Mouse (Mus musculus): Measurements from ENCODE around the gene Sla2. TPM values are rescaled to one million over a fixed set of nuclear protein-coding genes. Genes with fewer than 3 reads are reported as not detected.
"Not testable (repeated sequence)": the region's sequence is repeated elsewhere in the genome, so short reads cannot be mapped to it uniquely, and the experiment has no call there.

Gene Sla2
- polyA plus RNA-seq, 1 experiment from 2014 or later, result 0.40 TPM

DNA sequence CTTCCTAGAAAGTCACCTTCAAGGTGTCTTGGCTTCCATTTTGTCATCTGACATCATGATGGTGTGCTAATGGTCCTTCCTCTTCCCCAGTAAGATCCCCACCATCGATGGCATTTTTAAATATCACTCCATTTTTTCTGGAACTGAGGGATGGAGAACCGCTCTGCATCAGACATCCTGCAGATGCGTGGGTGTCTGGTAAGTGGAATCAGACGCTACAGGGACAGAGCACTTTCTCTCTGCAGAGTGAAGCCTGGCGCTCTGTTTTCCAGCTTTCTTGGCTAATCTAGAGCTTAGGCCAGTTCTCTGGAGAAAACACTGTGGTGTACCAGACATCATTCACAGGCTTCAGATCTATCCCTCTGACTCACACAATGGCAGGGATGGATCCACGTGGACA lies 40.7 kb upstream of the Sla2 start:
- TF ChIP-seq CTCF (IDR thresholded peaks at IDR 0.05; ENCODE audit: low read depth), result no peak
- H3K27me3 ChIP-seq (replicated peaks; ENCODE audit: control insufficient read depth, insufficient read depth, low read length), result no peaks in the 10 kb centered on the region
- ATAC-seq, result no peak
- no peaks in the 10 kb centered on the region for H3K4me1 ChIP-seq (replicated peaks; ENCODE audit: control insufficient read depth, insufficient read depth, low read length)
- peaks cover 24% of the 10 kb centered on the region for H3K36me3 ChIP-seq (ENCODE audit: control insufficient read depth, insufficient read depth)
- H3K4me3 ChIP-seq (ENCODE audit: low read depth, low read length), result no peak overlapping the region
- no peak overlapping the region for H3K9ac ChIP-seq (ENCODE audit: low read depth, low read length)
- no peaks in the 10 kb centered on the region for H3K9me3 ChIP-seq (ENCODE audit: control insufficient read depth)
- 86% methylated on average over 6 of the region's 6 CpGs for WGBS
- H3K27ac ChIP-seq (ENCODE audit: low read depth, low read length), result no peak overlapping the region
- no peak overlapping the region for H3K4me2 ChIP-seq (replicated peaks; ENCODE audit: low read depth)

DNA sequence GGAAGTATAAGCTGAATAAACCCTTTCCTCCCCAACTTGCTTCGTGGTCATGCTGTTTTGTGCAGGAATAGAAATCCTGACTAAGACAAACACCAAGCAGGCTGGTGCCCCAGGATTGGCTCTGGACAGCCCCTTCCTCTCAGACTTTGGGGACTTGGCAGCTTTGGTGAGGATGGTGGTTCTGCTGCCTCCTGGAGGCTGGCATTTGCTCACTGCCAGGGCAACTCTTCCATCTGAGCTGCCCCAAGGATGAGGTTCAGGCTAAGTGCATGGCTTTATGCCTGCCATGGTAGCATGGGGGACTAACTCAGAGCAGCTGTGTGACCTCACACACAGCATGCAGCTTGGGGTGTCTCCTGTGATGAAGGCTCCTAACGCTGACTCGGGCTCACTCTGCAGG lies 38.6 kb upstream of the Sla2 start:
- peaks cover 17% of the 10 kb centered on the region; the same call in 1 of the 2 replicates for H3K36me3 ChIP-seq (ENCODE audit: control insufficient read depth, insufficient read depth)
- not testable (repeated sequence) for ATAC-seq; H3K9me3 ChIP-seq (ENCODE audit: control insufficient read depth); H3K4me2 ChIP-seq (replicated peaks; ENCODE audit: low read depth); H3K27ac ChIP-seq (ENCODE audit: low read depth, low read length); H3K4me1 ChIP-seq (replicated peaks; ENCODE audit: control insufficient read depth, insufficient read depth, low read length); H3K4me3 ChIP-seq (ENCODE audit: low read depth, low read length); H3K27me3 ChIP-seq (replicated peaks; ENCODE audit: control insufficient read depth, insufficient read depth, low read length); H3K9ac ChIP-seq (ENCODE audit: low read depth, low read length)
- 88% methylated on average over 3 of the region's 3 CpGs for WGBS

DNA sequence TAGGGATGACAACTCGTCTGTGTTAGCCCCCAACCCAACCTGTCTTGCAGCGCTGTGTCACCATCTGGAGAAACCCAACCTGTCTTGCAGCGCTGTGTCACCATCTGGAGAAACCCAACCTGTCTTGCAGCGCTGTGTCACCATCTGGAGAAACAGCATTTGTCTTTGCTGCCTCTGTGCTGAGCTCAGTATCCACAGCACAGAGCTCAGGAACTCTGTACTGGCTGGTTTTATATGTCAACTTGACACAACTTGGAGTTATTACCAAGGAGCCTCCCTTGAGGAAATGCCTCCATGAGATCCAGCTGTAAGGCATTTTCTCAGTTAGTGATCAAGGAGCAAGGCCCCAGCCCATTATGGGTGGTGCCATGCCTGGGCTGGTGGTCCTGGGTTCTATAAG lies 38.1 kb upstream of the Sla2 start:
- H3K4me3 ChIP-seq (ENCODE audit: low read depth, low read length); H3K9ac ChIP-seq (ENCODE audit: low read depth, low read length); H3K4me2 ChIP-seq (replicated peaks; ENCODE audit: low read depth); H3K27me3 ChIP-seq (replicated peaks; ENCODE audit: control insufficient read depth, insufficient read depth, low read length); H3K9me3 ChIP-seq (ENCODE audit: control insufficient read depth); H3K4me1 ChIP-seq (replicated peaks; ENCODE audit: control insufficient read depth, insufficient read depth, low read length); ATAC-seq; H3K27ac ChIP-seq (ENCODE audit: low read depth, low read length): not testable (repeated sequence)
- WGBS, result 93% methylated on average over 4 of the region's 4 CpGs
- peaks cover 12% of the 10 kb centered on the region; the same call in 1 of the 2 replicates for H3K36me3 ChIP-seq (ENCODE audit: control insufficient read depth, insufficient read depth)

DNA sequence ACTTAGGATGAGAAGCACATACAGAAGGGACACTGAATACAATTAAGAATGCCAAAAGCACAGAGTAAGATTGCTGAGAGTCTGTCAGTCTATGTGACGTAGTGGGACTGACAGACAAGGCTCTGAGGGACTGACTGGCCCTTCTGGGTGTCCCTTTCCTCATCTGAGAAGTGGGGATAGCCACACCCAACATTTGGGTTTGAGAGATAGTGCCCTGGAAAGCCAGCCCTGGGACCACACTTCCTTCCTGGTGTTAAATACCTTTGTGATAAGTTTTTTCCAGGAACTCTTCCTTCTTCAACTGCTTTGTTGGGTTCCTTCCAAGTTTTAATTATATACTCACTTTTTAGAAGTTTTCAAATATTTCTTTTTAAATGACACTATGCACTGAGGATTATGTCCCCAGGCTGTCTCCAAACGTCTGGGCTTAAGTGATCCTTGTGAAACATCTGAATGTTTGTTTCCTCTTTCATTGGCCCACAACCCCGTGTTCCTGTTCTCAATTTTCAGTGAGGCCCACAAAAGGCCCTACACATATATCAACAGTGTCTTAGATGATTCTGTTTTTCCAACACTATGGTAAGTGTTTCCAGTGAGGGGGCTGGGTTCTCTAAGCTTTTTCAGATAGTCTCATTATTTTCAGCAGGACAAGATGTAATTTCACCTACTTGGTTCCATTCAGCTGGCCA lies 37.4 kb upstream of the Sla2 start:
- ATAC-seq, result no peak
- no peak for TF ChIP-seq CTCF (IDR thresholded peaks at IDR 0.05; ENCODE audit: low read depth)
- H3K9ac ChIP-seq (ENCODE audit: low read depth, low read length), result no peak overlapping the region
- no peak overlapping the region for H3K4me3 ChIP-seq (ENCODE audit: low read depth, low read length)
- no peaks in the 10 kb centered on the region for H3K9me3 ChIP-seq (ENCODE audit: control insufficient read depth)
- H3K4me2 ChIP-seq (replicated peaks; ENCODE audit: low read depth), result no peak overlapping the region
- H3K27ac ChIP-seq (ENCODE audit: low read depth, low read length), result no peak overlapping the region
- 46% methylated on average over 3 of the region's 3 CpGs for WGBS
- H3K36me3 ChIP-seq (ENCODE audit: control insufficient read depth, insufficient read depth), result peaks cover 12% of the 10 kb centered on the region; the same call in 1 of the 2 replicates
- H3K4me1 ChIP-seq (replicated peaks; ENCODE audit: control insufficient read depth, insufficient read depth, low read length), result no peaks in the 10 kb centered on the region
- H3K27me3 ChIP-seq (replicated peaks; ENCODE audit: control insufficient read depth, insufficient read depth, low read length), result no peaks in the 10 kb centered on the region

DNA sequence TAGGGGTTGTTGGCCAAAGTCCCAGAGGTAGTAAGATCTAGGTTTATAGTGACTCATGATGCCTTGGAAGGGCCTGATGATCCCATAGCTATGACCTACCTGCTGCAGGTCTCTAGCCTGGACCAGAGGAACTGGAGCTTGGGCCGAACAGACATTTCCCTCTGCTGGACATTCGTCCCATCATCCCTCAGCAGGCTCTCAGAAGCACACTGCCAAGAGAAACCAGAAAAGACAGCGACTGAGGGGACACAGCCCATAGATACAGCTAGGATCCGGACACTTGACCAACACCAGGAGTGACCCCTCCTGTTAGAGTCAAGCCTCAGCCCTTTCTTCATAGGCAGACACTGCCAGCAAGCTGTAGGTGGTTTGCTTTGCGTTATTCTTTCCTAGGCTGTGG lies 36.1 kb upstream of the Sla2 start:
- H3K4me2 ChIP-seq (replicated peaks; ENCODE audit: low read depth), result no peak overlapping the region
- no peaks in the 10 kb centered on the region for H3K9me3 ChIP-seq (ENCODE audit: control insufficient read depth)
- no peak overlapping the region for H3K4me3 ChIP-seq (ENCODE audit: low read depth, low read length)
- no peak overlapping the region for H3K27ac ChIP-seq (ENCODE audit: low read depth, low read length)
- no peak for ATAC-seq
- H3K4me1 ChIP-seq (replicated peaks; ENCODE audit: control insufficient read depth, insufficient read depth, low read length), result no peaks in the 10 kb centered on the region
- peaks cover 9% of the 10 kb centered on the region; the same call in 1 of the 2 replicates for H3K36me3 ChIP-seq (ENCODE audit: control insufficient read depth, insufficient read depth)
- no peak for TF ChIP-seq CTCF (IDR thresholded peaks at IDR 0.05; ENCODE audit: low read depth)
- H3K27me3 ChIP-seq (replicated peaks; ENCODE audit: control insufficient read depth, insufficient read depth, low read length), result no peaks in the 10 kb centered on the region
- WGBS, result 93% methylated on average over 5 of the region's 5 CpGs
- no peak overlapping the region for H3K9ac ChIP-seq (ENCODE audit: low read depth, low read length)

DNA sequence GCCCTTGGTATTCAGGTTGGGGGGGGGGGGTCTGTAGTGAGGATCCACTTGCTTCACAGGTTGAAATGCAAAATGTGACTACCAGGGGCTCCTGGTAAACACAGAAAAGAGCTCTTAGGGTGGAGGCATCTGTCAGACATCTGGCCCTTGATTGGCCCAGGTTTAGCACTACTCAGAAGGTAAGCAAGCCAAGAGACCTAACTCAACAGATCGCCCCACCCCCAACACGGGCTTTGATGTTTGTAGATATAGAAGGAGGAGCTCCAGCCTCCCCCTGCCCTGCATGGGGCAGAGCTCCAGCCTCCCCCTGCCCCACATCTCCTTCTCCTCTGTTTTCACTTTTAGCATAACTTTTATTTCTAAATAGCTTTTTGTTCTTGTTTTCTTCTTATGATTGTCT lies 32.8 kb upstream of the Sla2 start:
- no peak for ATAC-seq
- Histone ChIP-seq H3K27ac (ENCODE audit: low read depth, low read length) (no peak overlapping the region), H3K4me1 (replicated peaks; ENCODE audit: control insufficient read depth, insufficient read depth, low read length) (no peaks in the 10 kb centered on the region), H3K36me3 (ENCODE audit: control insufficient read depth, insufficient read depth) (no peaks in the 10 kb centered on the region), H3K27me3 (replicated peaks; ENCODE audit: control insufficient read depth, insufficient read depth, low read length) (no peaks in the 10 kb centered on the region), H3K9me3 (ENCODE audit: control insufficient read depth) (no peaks in the 10 kb centered on the region), H3K4me3 (ENCODE audit: low read depth, low read length) (no peak overlapping the region), H3K9ac (ENCODE audit: low read depth, low read length) (no peak overlapping the region), H3K4me2 (replicated peaks; ENCODE audit: low read depth) (no peak overlapping the region)
- no peak for TF ChIP-seq CTCF (IDR thresholded peaks at IDR 0.05; ENCODE audit: low read depth)
- WGBS, result 51% methylated on average over 2 of the region's 2 CpGs

DNA sequence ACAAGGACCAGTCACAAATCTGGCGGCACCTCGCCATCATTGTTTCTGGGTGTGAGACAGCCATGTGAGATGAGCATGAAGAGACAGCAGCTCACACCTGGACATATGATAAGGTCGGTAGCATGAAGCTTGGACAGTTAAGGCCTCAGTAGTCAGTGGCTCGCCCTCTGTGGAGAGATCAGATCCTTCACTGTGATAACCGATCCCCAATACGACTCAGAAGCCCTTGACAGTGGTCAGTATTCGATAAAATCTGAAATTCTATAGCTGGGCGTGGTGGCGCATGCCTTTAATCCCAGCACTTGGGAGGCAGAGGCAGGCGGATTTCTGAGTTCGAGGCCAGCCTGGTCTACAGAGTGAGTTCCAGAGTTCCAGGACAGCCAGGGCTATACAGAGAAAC lies 32.2 kb upstream of the Sla2 start:
- H3K4me1 ChIP-seq (replicated peaks; ENCODE audit: control insufficient read depth, insufficient read depth, low read length); H3K27me3 ChIP-seq (replicated peaks; ENCODE audit: control insufficient read depth, insufficient read depth, low read length); H3K4me2 ChIP-seq (replicated peaks; ENCODE audit: low read depth); ATAC-seq; H3K9ac ChIP-seq (ENCODE audit: low read depth, low read length); H3K36me3 ChIP-seq (ENCODE audit: control insufficient read depth, insufficient read depth); H3K4me3 ChIP-seq (ENCODE audit: low read depth, low read length); H3K27ac ChIP-seq (ENCODE audit: low read depth, low read length); H3K9me3 ChIP-seq (ENCODE audit: control insufficient read depth): not testable (repeated sequence)
- 84% methylated on average over 11 of the region's 11 CpGs for WGBS
